Mouse (Mus musculus): ENCODE data around the gene Ccer2. TPM values are rescaled to one million over a fixed set of nuclear protein-coding genes. Genes with fewer than 3 reads are reported as not detected.

Gene Ccer2
- not detected in 2 replicates for polyA plus RNA-seq (2014; fragmentation: Nextera tagmentation; extraction: Ambion mirVana)

DNA sequence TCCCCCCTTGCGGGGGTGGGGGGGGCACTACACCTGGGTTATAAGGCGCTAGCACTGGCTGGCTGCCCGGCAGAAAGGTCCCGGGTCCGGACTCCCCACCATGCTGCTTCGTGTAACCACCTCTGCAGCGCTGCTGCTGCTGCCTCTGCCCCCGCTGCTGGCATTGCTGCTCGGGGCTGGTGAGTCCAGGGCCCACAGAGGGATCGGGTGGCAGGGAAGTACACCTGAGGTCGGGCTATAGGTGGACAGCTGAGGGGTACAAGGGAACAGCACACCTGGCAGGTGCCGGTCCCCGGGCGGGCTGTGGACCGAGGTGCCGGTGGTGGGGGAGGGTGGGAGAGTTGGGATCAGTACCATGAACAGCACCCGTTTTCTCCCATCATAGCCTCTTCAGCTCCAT, at the start of gene Ccer2:
Gene Ccer2, plus strand, starts transcription at position 96 of the 400 bp plus-strand sequence.
- Histone ChIP-seq H3K4me2 (ENCODE audit: low read depth, severe bottlenecking) (peak within 1 kb of the TSS; percentile 19), H3K27ac (replicated peaks; ENCODE audit: low read depth, low read length) (no peak within 1 kb of the TSS), H3K27me3 (ENCODE audit: control insufficient read depth, insufficient read depth, low read length) (peaks cover 11% of the 10 kb centered on the region), H3K4me1 (ENCODE audit: control insufficient read depth, insufficient read depth, low read length) (no peaks in the 10 kb centered on the region), H3K36me3 (ENCODE audit: control insufficient read depth, insufficient read depth, low read length) (peaks cover 17% of the 10 kb centered on the region), H3K9me3 (ENCODE audit: control insufficient read depth, low read length) (no peaks in the 10 kb centered on the region), H3K4me3 (ENCODE audit: low read depth, low read length) (0 out of 2 replicates have a peak within 1 kb of the TSS, but pooled peaks have one; percentile 1), H3K9ac (ENCODE audit: low read length) (no peak within 1 kb of the TSS; the same call in 1 of the 2 replicates)
- ATAC-seq (ENCODE audit: insufficient number of reproducible peaks, low FRiP score, low TSS enrichment, low read depth) (peak; percentile 31), DNase-seq (ENCODE audit: low spot score) (no peak)
- 3% methylated on average over 17 of the region's 17 CpGs for WGBS

DNA sequence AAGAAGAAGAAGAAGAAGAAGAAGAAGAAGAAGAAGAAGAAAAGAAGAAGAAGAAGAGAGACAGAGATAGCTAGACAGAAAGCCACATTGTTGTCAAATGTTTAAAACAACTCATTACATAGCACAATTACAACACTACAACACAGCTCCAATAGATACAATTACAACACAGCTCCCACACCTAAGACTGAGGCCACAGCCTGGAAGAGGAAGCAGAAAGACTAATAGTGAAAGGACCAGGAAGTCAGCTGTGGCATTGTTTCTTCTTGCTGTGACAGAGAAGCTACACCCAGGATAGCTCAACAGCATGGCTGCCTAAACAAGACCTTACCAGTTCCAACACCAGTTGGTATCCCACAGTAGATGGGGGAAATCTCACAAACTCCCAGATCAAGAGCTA, 46.5 kb upstream of the Ccer2 start:
- Histone ChIP-seq H3K36me3 (ENCODE audit: control insufficient read depth, insufficient read depth, low read length) (no peaks in the 10 kb centered on the region), H3K4me3 (ENCODE audit: low read depth, low read length) (no peak overlapping the region), H3K9me3 (ENCODE audit: control insufficient read depth, low read length) (no peaks in the 10 kb centered on the region; the same call in 1 of the 2 replicates), H3K4me2 (ENCODE audit: low read depth, severe bottlenecking) (no peak overlapping the region), H3K27me3 (ENCODE audit: control insufficient read depth, insufficient read depth, low read length) (no peaks in the 10 kb centered on the region), H3K9ac (ENCODE audit: low read length) (no peak overlapping the region), H3K27ac (replicated peaks; ENCODE audit: low read depth, low read length) (no peak overlapping the region), H3K4me1 (ENCODE audit: control insufficient read depth, insufficient read depth, low read length) (no peaks in the 10 kb centered on the region)
- ATAC-seq (ENCODE audit: insufficient number of reproducible peaks, low FRiP score, low TSS enrichment, low read depth) (no peak), DNase-seq (ENCODE audit: low spot score) (no peak)

- no peak overlapping the region for H3K4me3 ChIP-seq (ENCODE audit: low read depth, low read length)
- 65% methylated on average over 3 of the region's 3 CpGs for WGBS
Observed at GRCm38 (mm10) chr7:28710962-28711361, 45.0 kb upstream of the Ccer2 start.

DNA sequence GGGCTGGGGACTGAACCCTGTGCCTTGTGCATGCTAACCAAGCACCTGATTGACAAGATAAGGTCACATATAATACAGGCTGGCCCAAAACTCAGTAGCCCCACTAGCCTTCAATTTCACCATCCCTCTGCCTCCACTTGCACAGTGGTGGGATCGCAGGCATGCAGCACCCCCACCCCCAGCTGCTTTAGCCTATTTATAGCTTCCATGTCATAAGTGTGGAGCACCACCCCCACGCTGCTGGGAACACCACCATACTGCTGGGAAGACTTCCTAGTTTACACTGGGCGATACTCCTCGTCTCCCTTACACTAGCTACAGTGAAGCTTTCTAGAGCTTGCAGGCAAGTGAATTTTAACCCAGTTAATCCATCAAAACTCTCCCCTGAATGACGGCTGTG, 41.3 kb upstream of the Ccer2 start:
- Histone ChIP-seq H3K27ac (replicated peaks; ENCODE audit: low read depth, low read length) (no peak overlapping the region), H3K27me3 (ENCODE audit: control insufficient read depth, insufficient read depth, low read length) (no peaks in the 10 kb centered on the region), H3K9ac (ENCODE audit: low read length) (no peak overlapping the region), H3K4me3 (ENCODE audit: low read depth, low read length) (no peak overlapping the region), H3K4me2 (ENCODE audit: low read depth, severe bottlenecking) (no peak overlapping the region), H3K36me3 (ENCODE audit: control insufficient read depth, insufficient read depth, low read length) (no peaks in the 10 kb centered on the region), H3K9me3 (ENCODE audit: control insufficient read depth, low read length) (no peaks in the 10 kb centered on the region), H3K4me1 (ENCODE audit: control insufficient read depth, insufficient read depth, low read length) (0 out of 2 replicates have a peak, but pooled peaks cover 5% of the 10 kb centered on the region)
- WGBS = 76% methylated on average over 5 of the region's 5 CpGs
- DNase-seq (ENCODE audit: low spot score) (no peak), ATAC-seq (ENCODE audit: insufficient number of reproducible peaks, low FRiP score, low TSS enrichment, low read depth) (no peak)

More at GRCm38 (mm10) chr7:28710962-28711361, 45.0 kb upstream of the Ccer2 start:
- Histone ChIP-seq H3K9ac (ENCODE audit: low read length) (no peak overlapping the region), H3K4me1 (ENCODE audit: control insufficient read depth, insufficient read depth, low read length) (no peaks in the 10 kb centered on the region), H3K9me3 (ENCODE audit: control insufficient read depth, low read length) (no peaks in the 10 kb centered on the region; the same call in 1 of the 2 replicates), H3K4me2 (ENCODE audit: low read depth, severe bottlenecking) (no peak overlapping the region), H3K27ac (replicated peaks; ENCODE audit: low read depth, low read length) (no peak overlapping the region), H3K27me3 (ENCODE audit: control insufficient read depth, insufficient read depth, low read length) (no peaks in the 10 kb centered on the region), H3K36me3 (ENCODE audit: control insufficient read depth, insufficient read depth, low read length) (no peaks in the 10 kb centered on the region)
- ATAC-seq (ENCODE audit: insufficient number of reproducible peaks, low FRiP score, low TSS enrichment, low read depth) = no peak
- no peak for DNase-seq (ENCODE audit: low spot score)

DNA sequence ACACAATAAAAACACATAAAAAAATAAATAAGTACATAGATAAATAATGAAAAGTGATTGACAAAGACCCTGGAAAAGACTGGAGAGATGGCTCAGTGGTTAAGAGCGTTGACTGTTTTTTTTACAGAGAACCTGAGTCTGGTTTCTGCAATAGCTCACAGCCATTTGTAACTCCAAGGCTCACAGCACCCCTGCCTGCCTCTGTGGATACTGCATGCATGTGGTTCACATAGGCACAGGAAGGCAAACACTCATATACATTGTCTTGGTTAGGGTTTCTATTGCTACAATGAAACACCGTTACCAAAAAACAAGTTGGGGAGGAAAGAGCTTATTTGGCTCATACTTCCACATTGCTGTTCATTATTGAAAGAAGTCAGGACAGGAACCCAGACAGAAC, 40.4 kb upstream of the Ccer2 start:
- H3K9ac ChIP-seq (ENCODE audit: low read length) = no peak overlapping the region
- ATAC-seq (ENCODE audit: insufficient number of reproducible peaks, low FRiP score, low TSS enrichment, low read depth) (no peak), DNase-seq (ENCODE audit: low spot score) (no peak)
- H3K4me3 ChIP-seq (ENCODE audit: low read depth, low read length) = no peak overlapping the region
- H3K4me1 ChIP-seq (ENCODE audit: control insufficient read depth, insufficient read depth, low read length) = 0 out of 2 replicates have a peak, but pooled peaks cover 5% of the 10 kb centered on the region
- no peak overlapping the region for H3K27ac ChIP-seq (replicated peaks; ENCODE audit: low read depth, low read length)
- H3K9me3 ChIP-seq (ENCODE audit: control insufficient read depth, low read length) = no peaks in the 10 kb centered on the region
- WGBS = 91% methylated on average over 2 of the region's 2 CpGs
- H3K36me3 ChIP-seq (ENCODE audit: control insufficient read depth, insufficient read depth, low read length) = no peaks in the 10 kb centered on the region
- H3K4me2 ChIP-seq (ENCODE audit: low read depth, severe bottlenecking) = no peak overlapping the region
- H3K27me3 ChIP-seq (ENCODE audit: control insufficient read depth, insufficient read depth, low read length) = no peaks in the 10 kb centered on the region

- H3K4me1 ChIP-seq (ENCODE audit: control insufficient read depth, insufficient read depth, low read length) = 0 out of 2 replicates have a peak, but pooled peaks cover 5% of the 10 kb centered on the region
- no peaks in the 10 kb centered on the region for H3K27me3 ChIP-seq (ENCODE audit: control insufficient read depth, insufficient read depth, low read length)
- DNase-seq (ENCODE audit: low spot score) (peak; percentile 81), ATAC-seq (ENCODE audit: insufficient number of reproducible peaks, low FRiP score, low TSS enrichment, low read depth) (peak; percentile 79)
- H3K4me3 ChIP-seq (ENCODE audit: low read depth, low read length) = peak within 1 kb of the TSS; percentile 48
- WGBS = 5% methylated on average over 36 of the region's 36 CpGs
- H3K4me2 ChIP-seq (ENCODE audit: low read depth, severe bottlenecking) = peak within 1 kb of the TSS; percentile 75
- 0 out of 2 replicates have a peak within 1 kb of the TSS, but pooled peaks have one; percentile 36 for H3K27ac ChIP-seq (replicated peaks; ENCODE audit: low read depth, low read length)
- H3K9ac ChIP-seq (ENCODE audit: low read length) = peak within 1 kb of the TSS; percentile 78
- H3K36me3 ChIP-seq (ENCODE audit: control insufficient read depth, insufficient read depth, low read length) = no peaks in the 10 kb centered on the region
- H3K9me3 ChIP-seq (ENCODE audit: control insufficient read depth, low read length) = no peaks in the 10 kb centered on the region
Observed at GRCm38 (mm10) chr7:28716590-28717281, 39.2 kb upstream of the Ccer2 start, which contains the start of gene Fbxo17. TSS of gene Fbxo17 (plus strand) at chr7:28716804.

- Histone ChIP-seq H3K27ac (replicated peaks; ENCODE audit: low read depth, low read length) (no peak overlapping the region), H3K9ac (ENCODE audit: low read length) (no peak overlapping the region), H3K27me3 (ENCODE audit: control insufficient read depth, insufficient read depth, low read length) (no peaks in the 10 kb centered on the region), H3K36me3 (ENCODE audit: control insufficient read depth, insufficient read depth, low read length) (no peaks in the 10 kb centered on the region), H3K4me1 (ENCODE audit: control insufficient read depth, insufficient read depth, low read length) (0 out of 2 replicates have a peak, but pooled peaks cover 5% of the 10 kb centered on the region), H3K4me2 (ENCODE audit: low read depth, severe bottlenecking) (no peak overlapping the region), H3K4me3 (ENCODE audit: low read depth, low read length) (no peak overlapping the region), H3K9me3 (ENCODE audit: control insufficient read depth, low read length) (no peaks in the 10 kb centered on the region)
- WGBS = 86% methylated on average over 10 of the region's 10 CpGs
- no peak for DNase-seq (ENCODE audit: low spot score)
- ATAC-seq (ENCODE audit: insufficient number of reproducible peaks, low FRiP score, low TSS enrichment, low read depth) = no peak
Observed at GRCm38 (mm10) chr7:28717726-28718125, 38.2 kb upstream of the Ccer2 start.

DNA sequence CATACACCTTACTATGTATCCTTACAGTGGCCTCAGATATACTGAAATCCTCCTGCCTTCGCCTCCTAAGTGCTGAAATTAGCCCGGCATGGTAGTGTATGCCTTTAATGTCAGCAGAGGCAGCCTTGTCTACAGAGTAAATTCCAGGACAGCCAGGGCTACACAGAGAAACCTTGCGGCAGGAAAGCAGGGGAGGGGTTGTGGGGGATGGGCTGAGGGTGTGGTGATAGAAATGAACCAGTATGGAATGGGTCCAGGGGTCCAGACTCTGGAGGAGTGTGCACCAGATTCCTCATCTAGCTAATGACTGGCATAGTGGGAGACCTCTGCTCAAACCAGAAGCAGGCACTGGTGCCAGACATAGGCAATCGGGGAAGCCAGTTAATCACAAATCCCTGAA, 36.8 kb upstream of the Ccer2 start:
- DNase-seq (ENCODE audit: low spot score) (no peak), ATAC-seq (ENCODE audit: insufficient number of reproducible peaks, low FRiP score, low TSS enrichment, low read depth) (no peak)
- H3K4me1 ChIP-seq (ENCODE audit: control insufficient read depth, insufficient read depth, low read length) = 0 out of 2 replicates have a peak, but pooled peaks cover 5% of the 10 kb centered on the region
- H3K4me3 ChIP-seq (ENCODE audit: low read depth, low read length) = no peak overlapping the region
- H3K9ac ChIP-seq (ENCODE audit: low read length) = no peak overlapping the region
- H3K9me3 ChIP-seq (ENCODE audit: control insufficient read depth, low read length) = no peaks in the 10 kb centered on the region
- 50% methylated on average over 4 of the region's 4 CpGs for WGBS
- H3K36me3 ChIP-seq (ENCODE audit: control insufficient read depth, insufficient read depth, low read length) = no peaks in the 10 kb centered on the region
- no peak overlapping the region for H3K4me2 ChIP-seq (ENCODE audit: low read depth, severe bottlenecking)
- H3K27ac ChIP-seq (replicated peaks; ENCODE audit: low read depth, low read length) = no peak overlapping the region
- H3K27me3 ChIP-seq (ENCODE audit: control insufficient read depth, insufficient read depth, low read length) = no peaks in the 10 kb centered on the region
